Mouse (Mus musculus) neural tube, embryonic 15.5 days (tissue): ENCODE data around the gene Nenf. TPM values are rescaled to one million over a fixed set of nuclear protein-coding genes. Genes with fewer than 3 reads are reported as not detected.

Source experiments
- ATAC-seq: fragments of 200-750 bp; cut with Nextera tagmentation; 2 replicates; pipeline ENCODE4 v1.8.0; 2017; ENCODE audit warnings: mild to moderate bottlenecking, moderate TSS enrichment, moderate library complexity; ENCODE audit not compliant: low FRiP score
- H3K27ac ChIP-seq: fragments of 300-500 bp; sonication (generic); replicated peaks from 2 replicates; pipeline ENCODE4 v1.5.1; 2015; ENCODE audit warnings: mild to moderate bottlenecking, inconsistent platforms
- H3K27me3 ChIP-seq: fragments of 300-500 bp; sonication (generic); replicated peaks from 2 replicates; pipeline ENCODE4 v1.6.1; 2015; ENCODE audit warnings: inconsistent platforms
- H3K36me3 ChIP-seq: fragments of 300-500 bp; sonication (generic); 2 replicates; pipeline ENCODE4 v1.6.1; 2015; ENCODE audit warnings: inconsistent platforms
- H3K4me1 ChIP-seq: fragments of 300-500 bp; sonication (generic); 2 replicates; pipeline ENCODE4 v1.6.1; 2015; ENCODE audit warnings: inconsistent platforms
- H3K4me2 ChIP-seq: fragments of 300-500 bp; sonication (generic); 2 replicates; pipeline ENCODE4 v1.6.1; 2015; ENCODE audit warnings: inconsistent platforms, mild to moderate bottlenecking, moderate library complexity
- H3K4me3 ChIP-seq: fragments of 300-500 bp; sonication (generic); replicated peaks from 2 replicates; pipeline ENCODE4 v1.5.1; 2015; ENCODE audit warnings: mild to moderate bottlenecking, inconsistent platforms
- H3K9ac ChIP-seq: fragments of 300-500 bp; sonication (generic); replicated peaks from 2 replicates; pipeline ENCODE4 v1.6.1; 2015; ENCODE audit warnings: mild to moderate bottlenecking, inconsistent platforms
- H3K9me3 ChIP-seq: fragments of 300-500 bp; sonication (generic); replicated peaks from 2 replicates; pipeline ENCODE4 v1.6.1; 2016; ENCODE audit warnings: inconsistent platforms
- WGBS: fragments of 180-500 bp; shearing (Covaris S2); methylation state at CpG from one replicate; pipeline ENCODE4 v1.1.7; 2015; ENCODE audit warnings: mixed read lengths; 5-methylcytosine and 5-hydroxymethylcytosine counted together
- polyA plus RNA-seq: library from polyadenylated mRNA; unstranded; fragments of >200 nt; fragmentation: Nextera tagmentation; extraction: Ambion mirVana; gene quantifications from 2 replicates; pipeline ENCODE4 v1.2.1, GENCODE M21; 2015

Gene Nenf
- polyA plus RNA-seq, 1 experiment from 2014 or later, result 158 TPM

DNA sequence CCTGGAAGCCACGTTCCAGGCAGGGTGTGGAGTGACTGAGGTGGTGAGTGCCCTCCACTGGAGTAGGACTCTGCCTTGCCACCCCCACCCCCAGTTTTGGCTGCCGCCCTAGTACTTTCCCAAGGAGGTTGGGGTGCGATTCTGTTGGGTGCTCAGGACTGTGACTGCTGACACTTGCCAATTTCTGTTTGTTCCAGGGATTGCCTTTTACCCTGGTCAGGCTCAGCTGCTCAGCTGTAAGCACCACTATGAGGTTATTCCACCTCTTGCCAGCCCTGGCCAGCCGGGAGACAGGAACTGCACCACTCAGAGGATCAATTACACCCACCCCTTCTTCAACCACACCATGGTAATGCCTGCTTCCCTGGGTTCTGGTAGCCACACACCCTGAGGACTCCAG is 22.5 kb upstream of the Nenf start:
- no peak overlapping the region for H3K9ac ChIP-seq
- WGBS, result 93% methylated on average over 4 of the region's 4 CpGs
- no peak overlapping the region for H3K4me2 ChIP-seq
- H3K4me3 ChIP-seq, result no peak overlapping the region
- H3K27me3 ChIP-seq, result no peaks in the 10 kb centered on the region
- H3K36me3 ChIP-seq, result peaks cover 79% of the 10 kb centered on the region
- ATAC-seq, result no peak
- no peaks in the 10 kb centered on the region for H3K9me3 ChIP-seq
- no peak overlapping the region for H3K27ac ChIP-seq
- H3K4me1 ChIP-seq, result no peaks in the 10 kb centered on the region

GRCm38 (mm10) chr1:191339876-191340275 is 21.9 kb upstream of the Nenf start:
- no peak overlapping the region for H3K4me2 ChIP-seq
- no peak overlapping the region for H3K9ac ChIP-seq
- no peak for ATAC-seq
- WGBS, result 94% methylated on average over 2 of the region's 2 CpGs
- H3K9me3 ChIP-seq, result no peaks in the 10 kb centered on the region
- no peak overlapping the region for H3K27ac ChIP-seq
- H3K4me3 ChIP-seq, result no peak overlapping the region
- H3K27me3 ChIP-seq, result no peaks in the 10 kb centered on the region
- H3K4me1 ChIP-seq, result no peaks in the 10 kb centered on the region
- peaks cover 74% of the 10 kb centered on the region for H3K36me3 ChIP-seq

DNA sequence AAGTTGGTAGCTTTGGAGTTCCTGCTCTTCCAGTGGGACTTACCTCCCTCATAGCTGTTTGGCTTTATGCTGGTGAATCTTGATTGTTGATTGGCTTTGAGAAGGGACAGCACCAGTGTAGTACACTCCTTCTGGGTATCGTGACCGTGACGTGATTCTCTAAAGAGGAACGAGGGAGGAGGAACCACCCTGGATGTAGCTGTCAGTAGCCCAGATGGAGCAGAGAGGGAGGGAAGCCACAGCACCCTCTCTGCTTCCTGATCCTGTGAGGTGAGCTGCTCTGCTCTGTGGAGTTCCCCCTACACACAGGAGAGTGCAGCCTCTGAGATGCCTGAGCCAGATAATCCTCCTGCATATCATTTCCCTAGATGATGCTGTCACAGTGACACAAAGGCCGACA is 16.5 kb upstream of the Nenf start:
- no peak overlapping the region for H3K9ac ChIP-seq
- H3K4me1 ChIP-seq, result peaks cover 5% of the 10 kb centered on the region
- no peak overlapping the region for H3K4me2 ChIP-seq
- H3K36me3 ChIP-seq, result peaks cover 44% of the 10 kb centered on the region
- WGBS, result 87% methylated on average over 5 of the region's 5 CpGs
- no peak overlapping the region for H3K27ac ChIP-seq
- ATAC-seq, result no peak
- H3K9me3 ChIP-seq, result no peaks in the 10 kb centered on the region
- H3K4me3 ChIP-seq, result no peak overlapping the region
- no peaks in the 10 kb centered on the region for H3K27me3 ChIP-seq

- H3K27me3 ChIP-seq, result no peaks in the 10 kb centered on the region
- H3K36me3 ChIP-seq, result peaks cover 20% of the 10 kb centered on the region
- no peak overlapping the region for H3K9ac ChIP-seq
- no peaks in the 10 kb centered on the region for H3K9me3 ChIP-seq
- no peak for ATAC-seq
- no peak overlapping the region for H3K27ac ChIP-seq
- no peak overlapping the region for H3K4me2 ChIP-seq
- no peak overlapping the region for H3K4me3 ChIP-seq
- WGBS, result 83% methylated on average over 4 of the region's 4 CpGs
- peaks cover 35% of the 10 kb centered on the region for H3K4me1 ChIP-seq
These were observed 12.4 kb upstream of the Nenf start for GRCm38 (mm10) chr1:191330356-191330755.

DNA sequence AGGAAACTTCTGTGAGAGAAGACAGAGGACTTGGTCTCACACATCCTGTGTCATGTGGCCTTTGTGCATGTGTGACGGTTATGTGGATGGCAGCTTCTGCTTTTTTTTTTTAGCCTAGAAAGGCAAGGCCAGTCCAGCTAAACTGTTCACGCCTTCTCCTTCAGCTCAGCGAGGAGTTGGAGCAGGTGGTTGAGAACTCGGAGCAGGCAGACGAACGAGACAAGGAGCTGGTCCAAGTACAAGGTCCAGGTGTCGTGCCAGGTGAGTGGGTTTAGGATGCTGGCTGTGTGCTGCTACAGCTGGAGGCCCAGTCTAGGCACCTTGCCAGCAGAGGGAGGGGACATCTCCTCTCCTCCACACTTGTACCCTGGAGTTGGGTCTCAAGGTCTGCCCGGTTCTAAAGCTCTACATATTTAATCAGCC is 10.0 kb upstream of the Nenf start:
- 0 out of 2 replicates have a peak overlapping the region, but pooled peaks have one; percentile 17 for H3K9ac ChIP-seq
- ATAC-seq, result no peak

GRCm38 (mm10) chr1:191327258-191327657 is 9.3 kb upstream of the Nenf start:
- H3K9me3 ChIP-seq, result no peaks in the 10 kb centered on the region
- H3K4me3 ChIP-seq, result peak overlapping the region; percentile 93; the same call in 1 of the 2 replicates
- H3K36me3 ChIP-seq, result 0 out of 2 replicates have a peak, but pooled peaks cover 3% of the 10 kb centered on the region
- ATAC-seq, result no peak
- H3K4me2 ChIP-seq, result peak overlapping the region; percentile 83
- H3K4me1 ChIP-seq, result peaks cover 35% of the 10 kb centered on the region
- no peaks in the 10 kb centered on the region for H3K27me3 ChIP-seq
- WGBS, result 81% methylated on average over 8 of the region's 8 CpGs
- peak overlapping the region; percentile 92; the same call in 1 of the 2 replicates for H3K9ac ChIP-seq
- no peak overlapping the region for H3K27ac ChIP-seq

More for the DNA sequence above, 10.0 kb upstream of the Nenf start:
- Histone ChIP-seq H3K4me3 (no peak overlapping the region), H3K9me3 (no peaks in the 10 kb centered on the region), H3K4me1 (peaks cover 35% of the 10 kb centered on the region), H3K36me3 (peaks cover 3% of the 10 kb centered on the region; the same call in 1 of the 2 replicates), H3K27ac (no peak overlapping the region), H3K27me3 (no peaks in the 10 kb centered on the region), H3K4me2 (peak overlapping the region; percentile 83)
- WGBS, result 66% methylated on average over 8 of the region's 8 CpGs

DNA sequence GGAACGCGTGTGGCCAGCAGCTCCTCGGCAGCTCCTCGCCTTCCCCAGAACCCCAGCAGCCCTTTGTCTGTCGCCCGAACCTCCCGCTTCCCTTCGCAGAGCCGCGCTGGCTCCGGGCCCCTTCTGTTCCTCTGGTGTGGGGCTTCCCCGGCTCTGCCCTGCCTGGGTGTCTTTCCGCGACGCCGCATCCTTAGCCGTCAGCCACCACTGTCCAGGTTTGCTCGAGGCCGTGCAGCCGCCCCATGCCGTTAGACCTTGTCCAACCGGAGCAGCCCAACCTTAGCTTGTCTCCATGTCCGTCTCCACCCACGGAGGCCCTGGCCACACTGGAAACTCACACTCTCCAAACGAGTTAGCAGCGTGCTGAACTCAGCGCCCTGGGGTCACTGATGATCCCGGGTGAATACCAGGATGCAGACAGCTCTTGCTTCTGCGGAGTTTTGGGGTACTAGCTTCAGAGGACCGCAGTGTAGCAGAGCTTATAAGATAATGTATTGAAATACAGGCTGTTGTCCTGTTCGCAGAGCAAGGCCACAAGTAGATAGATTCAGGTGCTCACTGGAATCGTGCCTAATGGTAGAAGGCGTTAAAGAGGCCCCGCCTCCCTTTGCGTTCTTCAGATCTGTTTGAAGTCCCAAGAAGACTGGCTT is 8.4 kb upstream of the Nenf start:
- H3K27me3 ChIP-seq, result no peaks in the 10 kb centered on the region

DNA sequence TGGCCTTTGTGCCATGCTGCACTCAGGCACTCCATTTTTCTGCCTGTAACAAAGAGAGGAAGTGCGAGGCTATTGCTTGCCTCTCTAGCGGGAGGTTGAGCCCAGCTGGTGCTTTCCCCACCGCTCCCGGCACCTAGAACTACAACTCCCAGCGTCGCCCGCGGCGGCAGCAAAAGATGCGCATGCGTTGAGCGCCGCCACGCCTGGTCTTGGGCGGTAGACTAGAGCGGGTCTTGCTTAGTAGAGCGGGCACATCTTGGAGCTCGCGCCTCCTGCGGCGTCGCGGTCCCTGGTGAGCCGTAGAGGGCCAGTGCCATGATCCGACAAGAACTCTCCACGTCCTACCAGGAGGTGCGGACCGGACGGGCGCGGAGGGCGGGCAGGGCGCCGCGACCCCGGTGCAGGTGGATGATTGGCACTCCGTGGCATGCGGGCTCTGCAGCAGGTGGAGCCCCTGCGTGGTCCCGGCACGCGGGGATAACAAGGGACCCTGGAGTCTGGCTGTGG is 7.8 kb upstream of the Nenf start, which contains the start of gene Tmem206:
Gene Tmem206 (plus strand): TSS at position 187 of the 507 bp plus-strand sequence.
- WGBS, result under 1% methylated on average over 42 of the region's 42 CpGs
- H3K27ac ChIP-seq, result peak within 1 kb of the TSS; percentile 88

More for the DNA sequence above, 8.4 kb upstream of the Nenf start:
- peak; percentile 77 for ATAC-seq
- WGBS, result under 1% methylated on average over 32 of the region's 35 CpGs
- Histone ChIP-seq H3K4me2 (peak overlapping the region; percentile 83), H3K4me3 (peak overlapping the region; percentile 93), H3K9me3 (no peaks in the 10 kb centered on the region), H3K9ac (peak overlapping the region; percentile 92), H3K4me1 (peaks cover 35% of the 10 kb centered on the region), H3K36me3 (no peaks in the 10 kb centered on the region), H3K27ac (peak overlapping the region; percentile 88)

GRCm38 (mm10) chr1:191324733-191325590 is 7.0 kb upstream of the Nenf start:
- no peaks in the 10 kb centered on the region for H3K9me3 ChIP-seq
- H3K4me3 ChIP-seq, result peak overlapping the region; percentile 93; the same call in 1 of the 2 replicates
- H3K4me2 ChIP-seq, result peak overlapping the region; percentile 83
- H3K27ac ChIP-seq, result peak overlapping the region; percentile 88
- ATAC-seq, result peak; percentile 24
- peaks cover 33% of the 10 kb centered on the region for H3K4me1 ChIP-seq
- H3K9ac ChIP-seq, result no peak overlapping the region
- 82% methylated on average over 7 of the region's 7 CpGs for WGBS
- no peaks in the 10 kb centered on the region for H3K27me3 ChIP-seq
- H3K36me3 ChIP-seq, result no peaks in the 10 kb centered on the region

More for the DNA sequence above, 7.8 kb upstream of the Nenf start, which contains the start of gene Tmem206:
- Histone ChIP-seq H3K9me3 (no peaks in the 10 kb centered on the region), H3K4me2 (peak within 1 kb of the TSS; percentile 83), H3K4me1 (peaks cover 35% of the 10 kb centered on the region), H3K27me3 (no peaks in the 10 kb centered on the region), H3K4me3 (peak within 1 kb of the TSS; percentile 93), H3K36me3 (no peaks in the 10 kb centered on the region), H3K9ac (peak within 1 kb of the TSS; percentile 92)
- ATAC-seq, result peak; percentile 95

- no peak overlapping the region for H3K4me3 ChIP-seq
- peaks cover 23% of the 10 kb centered on the region for H3K4me1 ChIP-seq
- no peaks in the 10 kb centered on the region for H3K27me3 ChIP-seq
- H3K9ac ChIP-seq, result no peak overlapping the region
- ATAC-seq, result no peak
- H3K27ac ChIP-seq, result no peak overlapping the region
- H3K9me3 ChIP-seq, result no peaks in the 10 kb centered on the region
- H3K4me2 ChIP-seq, result no peak overlapping the region
- H3K36me3 ChIP-seq, result no peaks in the 10 kb centered on the region
- WGBS, result 86% methylated on average over 3 of the region's 3 CpGs
These were observed 5.4 kb upstream of the Nenf start for GRCm38 (mm10) chr1:191323381-191323780.

DNA sequence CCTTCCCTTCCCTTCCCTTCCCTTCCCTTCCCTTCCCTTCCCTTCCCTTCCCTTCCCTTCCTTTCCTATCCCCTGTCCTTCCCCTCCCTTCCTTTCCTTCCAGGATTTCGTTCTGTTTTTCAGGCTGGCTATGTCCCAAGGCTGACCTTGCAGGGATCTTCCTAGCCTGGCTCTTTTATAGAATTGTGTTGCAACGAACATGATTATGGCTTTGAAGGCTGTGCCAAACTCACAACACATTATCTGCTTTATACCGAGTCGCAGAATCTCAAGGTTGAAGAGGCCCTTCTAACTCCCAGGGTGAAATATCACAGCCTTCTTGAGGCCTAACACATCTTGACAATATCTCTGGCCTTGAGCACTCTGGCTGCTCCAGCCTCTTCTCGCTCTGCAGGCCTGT is 692 bp upstream of the Nenf start:
- WGBS, result 73% methylated on average over 5 of the region's 5 CpGs
- Histone ChIP-seq H3K9me3 (no peaks in the 10 kb centered on the region), H3K27ac (no peak overlapping the region), H3K27me3 (no peaks in the 10 kb centered on the region), H3K4me2 (no peak overlapping the region), H3K4me3 (no peak overlapping the region), H3K36me3 (no peaks in the 10 kb centered on the region), H3K9ac (no peak overlapping the region), H3K4me1 (peaks cover 15% of the 10 kb centered on the region)
- no peak for ATAC-seq
